In genomic region chr2:106713151-106713550, GRCm38 (mm10) we compare ENCODE assay signal across 12 mouse cellular contexts. TPM values are rescaled to one million over a fixed set of nuclear protein-coding genes. Genes with fewer than 3 reads are reported as not detected.
DNase-seq lines count a peak whose midpoint lies in the region; TF ChIP-seq lines count a peak whose summit lies in the region.
"Had no signal": no experiment of that assay in that cellular context is flagged by ENCODE, and none has a peak within 500 bp of the region (broad histone marks: within the 10 kb centered on the region; RNA-seq: fewer than 3 reads in every experiment).

No protein-coding gene starts in this region.

- H3K36me3 ChIP-seq in thymus, adult 2 months (ENCODE audit: control insufficient read depth, insufficient read depth, low read length), result no peaks in the 10 kb centered on the region
- H3K36me3 ChIP-seq: stomach, embryonic 15.5 days had no signal

- H3K4me3 ChIP-seq in thymus, adult 2 months (ENCODE audit: control insufficient read depth, insufficient read depth, low read length), result no peak overlapping the region
- H3K4me3 ChIP-seq: heart, embryonic 12.5 days; stomach, embryonic 15.5 days had no signal

- WGBS in thymus, adult 2 months, result 75% methylated on average over 4 of the region's 4 CpGs

- TF ChIP-seq CTCF in thymus, adult 2 months (IDR thresholded peaks at IDR 0.05; ENCODE audit: borderline replicate concordance, control insufficient read depth, extremely low read depth, insufficient read depth, low read length, poor library complexity), result no peak

- TF ChIP-seq POLR2A in thymus, adult 2 months (IDR thresholded peaks at IDR 0.05; ENCODE audit: control insufficient read depth, extremely low read depth, insufficient read depth, low read length, poor library complexity), result no peak

- peak; percentile 15 for DNase-seq in gastrocnemius, postnatal 25 days
- no peak for DNase-seq in gastrocnemius, postnatal 10 days
- DNase-seq in adrenal gland, postnatal 10 days, result peak; percentile 56
- peak; percentile 50 to 63 for DNase-seq in cerebellum, postnatal 10 days
- DNase-seq in forelimb bud, embryonic 11.5 days (ENCODE audit: low read depth, low spot score), result peak; percentile 66
- DNase-seq in thymus, adult 2 months, result no peak
- DNase-seq in retina, postnatal 1 day, result no peak
- DNase-seq in right cerebral cortex, postnatal 4 days, result no peak
- DNase-seq: right cerebral cortex, adult 18-20 months had no signal

- no peaks in the 10 kb centered on the region for H3K27me3 ChIP-seq in thymus, adult 2 months (ENCODE audit: control insufficient read depth, insufficient read depth, low read length)
- H3K27me3 ChIP-seq: heart, embryonic 12.5 days; stomach, embryonic 15.5 days had no signal

- H3K4me1 ChIP-seq in thymus, adult 2 months (replicated peaks; ENCODE audit: control insufficient read depth, insufficient read depth, low read length), result no peaks in the 10 kb centered on the region
- H3K4me1 ChIP-seq: stomach, embryonic 15.5 days had no signal

- no peak overlapping the region for H3K27ac ChIP-seq in thymus, adult 2 months (ENCODE audit: control insufficient read depth, insufficient read depth, low read length)
- H3K27ac ChIP-seq: liver, embryonic 14.5 days; stomach, embryonic 15.5 days had no signal

RNA-seq across cellular contexts. Expression of gene Mpped2, which starts 20.1 kb away (rescaled TPM):
- total RNA-seq in gastrocnemius, postnatal 25 days (2021), result 1 to 10 TPM; 3.0 to 3.4 TPM
- 1 to 10 TPM; 3.1 to 4.7 TPM for total RNA-seq in gastrocnemius, postnatal 10 days (2021)
- total RNA-seq in adrenal gland, postnatal 10 days (2021), result 10 to 100 TPM; 20.3 to 27.4 TPM
- polyA plus RNA-seq in thymus, adult 2 months (2012; rRNA removed), result 0.70 and 1.1 TPM in 2 replicates

Comparison
In these comparisons a context has a peak if more than half of its experiments do, and no peak if none do; other contexts are left out.
1. DNase-seq: peak in gastrocnemius, postnatal 25 days (single experiment), adrenal gland, postnatal 10 days (single experiment), cerebellum, postnatal 10 days (2 of 2) and forelimb bud, embryonic 11.5 days (single experiment); none in gastrocnemius, postnatal 10 days (single experiment), thymus, adult 2 months (single experiment), retina, postnatal 1 day (single experiment) and right cerebral cortex, postnatal 4 days (single experiment).